Mouse (Mus musculus) liver, postnatal 0 days (tissue): ENCODE results near the gene Pdlim3.

Source experiments
- CTCF ChIP-seq: sonication (generic); IDR thresholded peaks from 2 replicates; pipeline ENCODE4 v1.5.1; 2016; ENCODE audit warnings: antibody characterized with exemption, low read depth
- EP300 ChIP-seq: IDR thresholded peaks from 2 replicates; pipeline ENCODE4 v1.6.1; 2016; ENCODE audit warnings: antibody characterized with exemption, low read depth, mild to moderate bottlenecking

- no peak for TF ChIP-seq CTCF
- TF ChIP-seq EP300 = no peak
These were observed 21.0 kb downstream of the Pdlim3 start for GRCm38 (mm10) chr8:45906251-45906619.
